Mouse (Mus musculus) limb, embryonic 14.5 days (tissue): ENCODE measurements around the gene Acox1. TPM values are rescaled to one million over a fixed set of nuclear protein-coding genes. Genes with fewer than 3 reads are reported as not detected.
A peak's percentile ranks its signal among the peaks of the same experiment; 100 is the strongest.

Source experiments
- ATAC-seq: fragments of 200-750 bp; cut with Nextera tagmentation; 2 replicates; pipeline ENCODE4 v1.8.0; 2017; ENCODE audit warnings: low read depth, moderate number of reproducible peaks, moderate TSS enrichment; ENCODE audit not compliant: low FRiP score
- DNase-seq: peaks from one replicate; pipeline ENCODE4 v3.0.0-alpha.2; 2015; ENCODE audit warnings: low spot score
- H3K27ac ChIP-seq: fragments of 300-500 bp; sonication (generic); replicated peaks from 2 replicates; pipeline ENCODE4 v1.5.1; 2014; ENCODE audit warnings: low read depth, mild to moderate bottlenecking, low read length, moderate library complexity, mixed read lengths
- H3K27me3 ChIP-seq: fragments of 300-500 bp; sonication (generic); 2 replicates; pipeline ENCODE4 v1.6.1; 2014; ENCODE audit warnings: low read length, mixed read lengths; ENCODE audit not compliant: control insufficient read depth, insufficient read depth
- H3K36me3 ChIP-seq: fragments of 300-500 bp; sonication (generic); 2 replicates; pipeline ENCODE4 v1.6.1; 2014; ENCODE audit warnings: mild to moderate bottlenecking, low read length, moderate library complexity, mixed read lengths; ENCODE audit not compliant: control insufficient read depth, insufficient read depth
- H3K4me1 ChIP-seq: fragments of 300-500 bp; sonication (generic); 2 replicates; pipeline ENCODE4 v1.6.1; 2014; ENCODE audit warnings: antibody characterized with exemption, low read length, mixed read lengths; ENCODE audit not compliant: control insufficient read depth, insufficient read depth
- H3K4me2 ChIP-seq: fragments of 300-500 bp; sonication (generic); replicated peaks from 2 replicates; pipeline ENCODE4 v1.6.1; 2014; ENCODE audit warnings: low read depth, mild to moderate bottlenecking, low read length, moderate library complexity; ENCODE audit not compliant: severe bottlenecking
- H3K4me3 ChIP-seq: fragments of 300-500 bp; sonication (generic); replicated peaks from 2 replicates; pipeline ENCODE4 v1.5.1; 2014; ENCODE audit warnings: low read length
- H3K9ac ChIP-seq: fragments of 300-500 bp; sonication (generic); 2 replicates; pipeline ENCODE4 v1.6.1; 2014; ENCODE audit warnings: mild to moderate bottlenecking, low read depth, low read length, moderate library complexity; ENCODE audit not compliant: severe bottlenecking
- H3K9me3 ChIP-seq: fragments of 300-500 bp; sonication (generic); 2 replicates; pipeline ENCODE4 v1.6.1; 2016; ENCODE audit warnings: low read length; ENCODE audit not compliant: control insufficient read depth
- POLR2A ChIP-seq: fragments of 200-500 bp; IDR thresholded peaks from 2 replicates; pipeline ENCODE4 v1.8.0; 2012; ENCODE audit warnings: inconsistent platforms, mild to moderate bottlenecking, moderate library complexity, borderline replicate concordance; ENCODE audit not compliant: insufficient read depth, insufficient read length; ENCODE audit errors: extremely low read depth
- WGBS: fragments of 180-500 bp; shearing (Covaris S2); extraction: QIAGEN DNeasy Blood & Tissue Kit; methylation state at CpG from one replicate; pipeline ENCODE4 v1.1.7; 2014; 5-methylcytosine and 5-hydroxymethylcytosine counted together
- polyA plus RNA-seq, 2 experiments: library from polyadenylated mRNA; depleted of rRNA in 1 of 2; stranded (reverse) in 1 of 2; unstranded in 1 of 2; fragments of >200 nt; fragmentation: Nextera tagmentation in 1 of 2; extraction: Ambion mirVana in 1 of 2; gene quantifications; 2 replicates each; pipeline versions ENCODE4 v1.2.1 to v1.2.3; 2012 to 2014

The Acox1 gene
- polyA plus RNA-seq, 2 experiments = 26.3 to 38.1 TPM

- DNase-seq (no peak), ATAC-seq (no peak)
- H3K9me3 ChIP-seq = no peaks in the 10 kb centered on the region
- WGBS = 17% methylated on average over 7 of the region's 7 CpGs
- H3K36me3 ChIP-seq = peaks cover 13% of the 10 kb centered on the region
- TF ChIP-seq POLR2A = no peak
- no peak overlapping the region for H3K9ac ChIP-seq
- H3K4me1 ChIP-seq = peaks cover 14% of the 10 kb centered on the region
- no peak overlapping the region for H3K4me2 ChIP-seq
- no peak overlapping the region for H3K4me3 ChIP-seq
- no peak overlapping the region for H3K27ac ChIP-seq
- H3K27me3 ChIP-seq = peaks cover 10% of the 10 kb centered on the region; the same call in 1 of the 2 replicates
These were observed 41.0 kb upstream of the Acox1 start for GRCm38 (mm10) chr11:116239797-116240196.

GRCm38 (mm10) chr11:116237742-116238395, 39.0 kb upstream of the Acox1 start, which contains the start of gene Evpl:
Evpl (minus strand) TSS chr11:116238077.
- no peaks in the 10 kb centered on the region for H3K9me3 ChIP-seq
- H3K4me3 ChIP-seq = peak within 1 kb of the TSS; percentile 21
- no peaks in the 10 kb centered on the region for H3K36me3 ChIP-seq
- no peak within 1 kb of the TSS for H3K27ac ChIP-seq
- WGBS = 24% methylated on average over 30 of the region's 31 CpGs
- DNase-seq (no peak), ATAC-seq (peak; percentile 21; the same call in 1 of the 2 replicates)
- peak within 1 kb of the TSS; percentile 31 for H3K4me2 ChIP-seq
- TF ChIP-seq POLR2A = no peak
- peak within 1 kb of the TSS; percentile 43 for H3K9ac ChIP-seq
- H3K4me1 ChIP-seq = peaks cover 14% of the 10 kb centered on the region
- peaks cover 10% of the 10 kb centered on the region; the same call in 1 of the 2 replicates for H3K27me3 ChIP-seq

DNA sequence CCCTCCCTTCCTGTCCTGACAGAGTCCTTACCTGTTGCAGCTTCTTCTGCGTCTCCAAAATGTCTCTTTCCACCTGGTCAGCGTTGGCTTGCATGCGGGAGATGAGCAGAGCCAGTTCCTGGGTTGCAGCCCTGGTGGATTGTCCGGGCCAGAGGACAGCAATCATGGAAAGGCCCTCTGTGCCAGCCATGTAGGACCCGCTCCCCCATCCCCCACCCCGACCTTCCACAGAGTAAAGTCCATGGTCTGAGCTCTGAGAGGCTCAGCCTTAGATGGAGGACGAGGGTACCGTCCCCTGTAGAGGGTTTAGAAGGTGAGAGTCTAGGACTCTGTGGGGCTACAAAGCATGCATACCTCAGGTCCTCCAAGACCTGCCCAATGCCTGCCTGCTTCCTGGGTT, 36.1 kb upstream of the Acox1 start:
- WGBS = 89% methylated on average over 8 of the region's 8 CpGs
- H3K27ac ChIP-seq = no peak overlapping the region
- no peak for DNase-seq

GRCm38 (mm10) chr11:116232427-116232826, 33.6 kb upstream of the Acox1 start:
- DNase-seq (no peak), ATAC-seq (no peak)
- Histone ChIP-seq H3K27me3 (peaks cover under 1% of the 10 kb centered on the region; the same call in 1 of the 2 replicates), H3K27ac (no peak overlapping the region), H3K9ac (peak overlapping the region; percentile 44), H3K9me3 (no peaks in the 10 kb centered on the region), H3K4me3 (0 out of 2 replicates have a peak overlapping the region, but pooled peaks have one; percentile 2), H3K4me2 (peak overlapping the region; percentile 40), H3K36me3 (no peaks in the 10 kb centered on the region), H3K4me1 (no peaks in the 10 kb centered on the region)
- TF ChIP-seq POLR2A = no peak
- WGBS = 32% methylated on average over 15 of the region's 17 CpGs

More for the DNA sequence above, 36.1 kb upstream of the Acox1 start:
- peaks cover 6% of the 10 kb centered on the region; the same call in 1 of the 2 replicates for H3K4me1 ChIP-seq
- H3K4me3 ChIP-seq = no peak overlapping the region
- H3K9ac ChIP-seq = no peak overlapping the region
- H3K36me3 ChIP-seq = no peaks in the 10 kb centered on the region
- no peak for TF ChIP-seq POLR2A
- H3K9me3 ChIP-seq = no peaks in the 10 kb centered on the region
- peaks cover 10% of the 10 kb centered on the region; the same call in 1 of the 2 replicates for H3K27me3 ChIP-seq
- H3K4me2 ChIP-seq = no peak overlapping the region
- ATAC-seq = no peak

GRCm38 (mm10) chr11:116228699-116229098, 29.9 kb upstream of the Acox1 start:
- no peak overlapping the region for H3K4me3 ChIP-seq
- H3K4me1 ChIP-seq = no peaks in the 10 kb centered on the region
- TF ChIP-seq POLR2A = no peak
- no peak for ATAC-seq
- no peaks in the 10 kb centered on the region for H3K9me3 ChIP-seq
- 80% methylated on average over 4 of the region's 4 CpGs for WGBS
- H3K27me3 ChIP-seq = peaks cover 4% of the 10 kb centered on the region; the same call in 1 of the 2 replicates
- DNase-seq = no peak
- no peak overlapping the region for H3K4me2 ChIP-seq
- no peaks in the 10 kb centered on the region for H3K36me3 ChIP-seq
- no peak overlapping the region for H3K27ac ChIP-seq
- no peak overlapping the region for H3K9ac ChIP-seq

GRCm38 (mm10) chr11:116226414-116226813, 27.6 kb upstream of the Acox1 start:
- H3K27ac ChIP-seq = no peak overlapping the region

More at GRCm38 (mm10) chr11:116226414-116226813, 27.6 kb upstream of the Acox1 start:
- Histone ChIP-seq H3K4me2 (no peak overlapping the region), H3K9ac (no peak overlapping the region), H3K4me3 (no peak overlapping the region), H3K4me1 (peaks cover 5% of the 10 kb centered on the region; the same call in 1 of the 2 replicates), H3K36me3 (no peaks in the 10 kb centered on the region), H3K27me3 (peaks cover 16% of the 10 kb centered on the region), H3K9me3 (peaks cover 4% of the 10 kb centered on the region; the same call in 1 of the 2 replicates)
- ATAC-seq = no peak
- WGBS = 0% methylated on average over 2 of the region's 2 CpGs
- no peak for TF ChIP-seq POLR2A
- DNase-seq = peak; percentile 75
